Mouse (Mus musculus) kidney, postnatal 14 days (tissue): ENCODE measurements around the gene Gm49721.
"Not testable (repeated sequence)": the region's sequence is repeated elsewhere in the genome, so short reads cannot be mapped to it uniquely, and the experiment has no call there.

Experiments used
- DNase-seq: peaks from one replicate; pipeline ENCODE4 v3.0.0; 2022; ENCODE audit warnings: mixed read lengths

Gm49721 gene

DNA sequence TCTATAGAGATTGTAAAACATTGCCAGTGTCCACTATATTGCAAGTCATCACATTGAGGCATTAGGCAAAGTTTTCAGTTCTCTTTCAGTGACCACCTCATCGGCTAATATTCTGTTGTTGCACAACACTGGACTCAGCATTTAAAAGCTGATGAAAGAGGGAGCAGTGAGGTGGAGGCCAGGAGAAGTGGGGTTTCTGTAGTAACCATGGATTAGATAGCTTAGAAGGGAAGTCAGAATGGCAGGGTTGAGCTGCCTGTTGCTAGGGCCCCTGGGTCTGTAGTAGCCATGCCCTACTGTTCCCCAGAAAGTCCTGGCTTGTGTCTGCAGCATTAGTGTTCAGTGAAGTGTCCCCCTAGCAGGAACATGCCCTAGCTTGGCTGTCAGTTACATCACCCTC, 7.4 kb downstream of the Gm49721 start:
- DNase-seq: not testable (repeated sequence)

DNA sequence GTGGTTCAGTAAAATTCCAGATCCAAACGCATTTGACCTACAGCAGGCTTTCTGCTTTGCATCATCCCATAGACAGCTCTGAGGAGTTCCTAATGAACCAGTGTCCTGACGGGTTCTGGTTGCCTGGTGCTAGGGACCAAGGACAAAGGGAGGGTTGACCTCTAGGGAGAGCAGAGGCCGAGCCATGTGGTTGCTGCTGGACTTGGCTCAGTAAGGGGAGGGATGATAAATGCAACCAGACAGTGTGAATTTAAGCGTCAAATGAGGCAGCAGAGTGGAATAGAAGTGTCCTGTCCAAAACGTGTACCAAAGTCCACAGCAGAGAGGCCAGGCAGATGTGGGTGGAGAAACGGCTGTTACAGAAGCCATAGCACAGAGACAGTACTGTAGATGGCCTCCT, 16.8 kb downstream of the Gm49721 start:
- not testable (repeated sequence) for DNase-seq

DNA sequence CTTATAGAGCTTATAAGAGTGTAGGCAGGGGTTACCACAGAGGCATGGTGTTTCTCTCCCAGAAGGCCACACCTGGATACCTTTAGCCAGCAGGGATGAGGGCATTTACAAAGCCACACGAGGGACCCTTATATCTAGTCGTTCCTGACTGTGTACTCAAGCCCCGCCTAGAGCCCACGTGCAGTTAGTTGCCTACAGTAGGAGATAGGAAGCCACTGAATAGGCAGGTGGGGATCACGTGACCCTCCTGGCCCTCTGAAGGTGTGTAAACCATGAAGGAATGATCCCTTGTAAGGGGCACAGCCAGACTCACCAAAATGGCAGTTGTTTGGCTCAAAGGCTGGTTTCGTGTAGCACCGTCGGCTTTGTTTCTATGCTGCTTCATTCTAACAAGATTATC, 18.1 kb downstream of the Gm49721 start:
- not testable (repeated sequence) for DNase-seq

DNA sequence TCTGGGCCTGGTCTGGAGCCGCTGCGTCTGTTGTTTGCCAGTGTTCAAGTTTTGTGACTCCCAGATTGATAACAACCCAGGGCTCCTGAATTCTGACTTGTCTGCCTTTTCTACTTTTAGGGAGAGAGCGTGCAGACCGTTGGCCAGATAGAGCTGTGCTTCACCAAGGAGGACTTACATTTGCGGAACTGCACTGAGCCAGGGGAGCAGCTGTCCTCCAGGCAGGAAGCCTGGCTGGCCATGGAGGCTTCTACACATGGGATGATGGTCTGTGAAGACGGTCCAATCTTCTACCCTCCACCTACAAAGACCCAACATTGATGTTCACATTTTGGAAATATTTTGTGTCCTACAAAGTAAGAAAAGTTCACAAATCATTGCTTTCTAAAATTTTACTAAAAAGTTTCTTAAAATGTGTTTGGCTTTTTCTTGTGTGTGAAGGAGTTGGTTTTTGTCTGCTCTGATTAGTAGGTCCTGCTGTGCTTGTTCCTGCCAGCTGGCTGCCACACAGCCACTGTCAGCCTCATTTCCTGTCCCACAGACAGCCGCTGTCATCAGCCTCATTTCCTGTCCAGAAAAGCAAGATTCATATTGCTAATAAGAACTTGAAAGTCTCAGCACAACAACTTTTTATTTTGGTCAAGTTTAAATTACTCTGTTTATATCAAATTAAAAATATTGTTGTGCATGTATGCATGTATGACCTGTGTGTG, 19.2 kb downstream of the Gm49721 start:
- not testable (repeated sequence) for DNase-seq

DNA sequence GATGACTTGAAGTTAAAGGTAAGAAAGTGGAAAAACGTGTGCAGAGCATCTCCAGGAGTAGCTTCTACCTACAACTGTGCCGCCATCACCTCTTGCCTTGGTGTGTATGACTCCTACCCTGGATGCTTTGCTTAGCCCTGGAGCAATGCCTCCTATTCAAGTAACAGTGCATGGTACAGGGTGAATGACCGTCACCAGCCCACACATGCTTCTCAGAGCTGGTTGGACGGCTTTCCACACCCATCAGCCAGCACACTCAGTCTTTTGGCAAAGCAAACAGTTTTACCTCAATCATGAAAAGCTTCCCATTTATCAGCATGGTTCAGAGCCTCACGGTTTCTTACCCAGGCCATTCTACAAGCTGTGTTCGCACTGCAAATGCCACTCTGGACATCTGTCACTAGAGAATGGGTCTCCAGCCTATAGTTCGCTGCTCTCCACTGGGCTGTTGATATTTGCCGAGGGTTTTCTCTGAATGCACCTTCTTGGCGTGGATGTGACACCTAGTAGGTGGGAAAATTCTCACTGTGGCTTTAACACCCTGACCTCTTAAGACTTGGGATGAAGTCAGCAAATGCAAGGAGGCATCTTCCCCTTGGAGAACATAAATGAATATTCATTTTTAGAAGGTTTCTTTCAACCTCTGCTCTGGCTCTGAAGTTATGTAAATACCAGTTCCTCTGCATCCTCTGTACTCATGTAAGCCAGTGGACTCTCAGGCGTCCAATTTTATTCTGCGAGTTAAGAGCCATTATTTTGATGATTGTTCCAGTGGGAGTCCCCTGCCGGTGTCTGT, 23.3 kb downstream of the Gm49721 start:
- not testable (repeated sequence) for DNase-seq

DNA sequence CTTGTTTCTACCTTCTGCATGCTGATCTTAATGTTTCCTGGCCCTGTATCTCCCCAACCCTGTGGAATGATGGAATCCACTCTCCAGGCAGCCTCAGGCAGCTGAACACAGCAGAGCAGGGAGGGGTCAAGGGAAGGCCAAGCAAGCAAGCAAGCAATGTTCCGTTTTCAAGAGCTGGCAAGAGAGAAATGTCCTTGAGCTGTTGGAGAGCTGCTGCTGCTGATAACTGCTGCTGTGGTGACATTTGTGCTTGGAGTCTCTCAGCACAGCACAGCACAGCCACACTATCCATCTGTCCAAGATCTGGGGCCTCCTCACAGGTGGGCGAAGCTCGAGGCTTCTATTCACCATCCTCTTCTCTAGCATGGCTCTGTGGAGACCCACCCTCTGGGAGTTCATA, 24.7 kb downstream of the Gm49721 start:
- DNase-seq: not testable (repeated sequence)

DNA sequence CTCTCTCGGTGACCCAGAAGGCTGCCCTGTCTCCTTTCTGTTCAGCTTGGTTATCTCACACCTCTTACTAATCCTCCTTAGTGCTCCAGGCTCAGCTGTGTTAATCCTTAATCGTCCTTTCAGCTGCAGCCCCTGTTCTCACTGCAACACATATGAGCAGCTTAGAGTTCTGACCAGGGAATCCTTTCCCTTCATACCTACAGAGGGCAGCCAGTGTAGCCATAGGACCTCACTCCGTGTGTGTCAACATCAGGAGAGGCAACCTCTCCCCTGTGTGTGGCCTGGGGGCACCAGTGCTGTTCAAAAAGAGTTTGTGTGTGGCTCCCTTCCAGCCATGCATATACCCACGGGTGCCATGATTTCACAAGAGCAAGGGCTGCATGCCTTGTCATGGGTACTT, 26.9 kb downstream of the Gm49721 start:
- not testable (repeated sequence) for DNase-seq

DNA sequence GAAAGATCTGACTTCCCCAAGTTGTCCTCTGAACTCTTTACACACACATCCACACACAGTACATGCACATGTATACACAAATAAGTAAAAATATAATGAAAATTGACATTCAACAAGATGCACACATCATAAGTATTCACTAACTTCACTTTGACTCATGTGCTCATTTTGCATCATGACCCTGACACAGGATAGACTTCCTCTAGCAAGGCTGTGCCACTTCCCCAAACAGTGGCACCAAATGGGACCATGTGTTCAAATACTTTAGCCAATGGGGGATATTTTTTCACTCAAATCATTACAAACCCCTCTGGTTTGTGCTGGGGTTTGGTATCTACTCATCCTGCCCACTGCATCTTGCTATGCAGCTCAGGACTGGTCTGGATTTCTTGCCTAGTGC, 30.2 kb downstream of the Gm49721 start:
- DNase-seq: not testable (repeated sequence)

DNA sequence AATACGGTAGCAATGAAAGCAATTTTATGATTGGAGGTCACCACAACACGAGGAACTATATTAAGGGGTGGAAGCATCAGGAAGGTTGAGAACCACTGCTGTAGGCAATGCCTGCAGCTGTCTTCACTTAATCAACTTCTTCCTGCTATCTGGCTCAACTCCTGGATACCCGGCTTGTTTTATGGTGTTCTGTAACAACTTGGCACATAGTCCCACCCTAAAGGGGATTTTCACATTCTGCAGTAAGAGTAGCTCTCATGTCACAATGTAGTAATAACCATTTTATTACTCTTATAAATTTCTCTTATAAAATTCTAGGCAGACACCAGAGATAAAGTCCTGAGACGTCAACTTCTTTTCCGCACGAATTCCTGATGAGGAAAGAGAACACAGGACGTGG, 30.7 kb downstream of the Gm49721 start:
- DNase-seq: not testable (repeated sequence)

DNA sequence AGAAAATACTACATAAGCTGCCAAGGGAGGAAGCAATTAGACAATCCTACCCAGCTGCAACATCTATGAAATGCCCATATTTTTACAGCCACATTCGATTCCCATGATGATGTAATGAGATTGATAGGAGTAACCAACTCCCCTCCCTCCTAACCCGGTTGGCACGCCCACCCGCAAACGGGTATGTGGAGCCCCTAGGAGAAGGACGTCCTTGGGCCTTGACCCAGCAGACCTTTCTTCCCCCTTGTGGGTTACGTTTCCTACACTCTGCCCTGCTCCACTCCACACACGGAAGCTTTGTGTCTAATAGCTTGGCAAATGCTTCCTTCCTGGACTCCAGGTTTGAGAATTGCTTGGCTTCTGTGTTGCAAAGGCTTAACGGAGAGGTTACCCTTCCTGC, 31.2 kb downstream of the Gm49721 start:
- not testable (repeated sequence) for DNase-seq

DNA sequence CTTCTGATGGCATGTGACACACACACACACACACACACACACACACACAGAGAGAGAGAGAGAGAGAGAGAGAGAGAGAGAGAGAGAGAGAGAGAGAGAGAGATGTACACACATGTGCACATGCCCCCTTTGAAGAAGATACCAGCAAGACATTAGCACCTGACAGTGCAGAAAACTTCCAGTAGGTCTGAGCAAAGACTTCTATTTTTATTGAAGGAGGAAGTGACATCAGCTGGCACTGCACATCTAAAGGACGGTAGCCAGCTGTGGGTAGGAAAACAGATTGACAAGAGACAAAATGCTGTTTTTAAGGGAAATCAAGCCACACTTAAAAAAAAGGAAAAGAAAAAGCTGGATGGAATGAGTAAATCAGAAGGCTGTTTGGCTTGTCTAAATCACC, 35.5 kb downstream of the Gm49721 start:
- DNase-seq: not testable (repeated sequence)

DNA sequence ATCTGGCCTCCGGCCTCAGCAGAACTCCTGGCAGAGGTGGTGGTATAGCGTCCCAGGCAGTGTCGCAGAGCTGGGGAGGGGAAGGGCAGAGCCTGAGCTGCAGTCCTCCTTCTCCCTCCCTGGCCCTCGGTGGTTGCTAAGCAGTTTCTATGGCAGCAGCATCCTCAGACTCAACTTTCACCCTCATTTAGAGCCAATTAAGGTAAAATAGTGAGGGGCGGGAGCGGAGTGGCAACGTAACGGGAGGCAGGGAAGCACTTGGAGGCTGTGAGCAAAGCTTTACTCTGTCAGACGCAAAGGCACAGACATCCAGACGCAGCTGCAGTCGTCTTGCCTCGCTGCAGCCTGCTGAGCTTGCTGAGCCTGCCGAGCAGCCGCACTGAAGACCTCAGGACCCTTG, 46.6 kb downstream of the Gm49721 start, which contains the start of gene Gm1604a:
Gene Gm1604a (plus strand): TSS at position 312 of the 400 bp plus-strand sequence.
- not testable (repeated sequence) for DNase-seq

DNA sequence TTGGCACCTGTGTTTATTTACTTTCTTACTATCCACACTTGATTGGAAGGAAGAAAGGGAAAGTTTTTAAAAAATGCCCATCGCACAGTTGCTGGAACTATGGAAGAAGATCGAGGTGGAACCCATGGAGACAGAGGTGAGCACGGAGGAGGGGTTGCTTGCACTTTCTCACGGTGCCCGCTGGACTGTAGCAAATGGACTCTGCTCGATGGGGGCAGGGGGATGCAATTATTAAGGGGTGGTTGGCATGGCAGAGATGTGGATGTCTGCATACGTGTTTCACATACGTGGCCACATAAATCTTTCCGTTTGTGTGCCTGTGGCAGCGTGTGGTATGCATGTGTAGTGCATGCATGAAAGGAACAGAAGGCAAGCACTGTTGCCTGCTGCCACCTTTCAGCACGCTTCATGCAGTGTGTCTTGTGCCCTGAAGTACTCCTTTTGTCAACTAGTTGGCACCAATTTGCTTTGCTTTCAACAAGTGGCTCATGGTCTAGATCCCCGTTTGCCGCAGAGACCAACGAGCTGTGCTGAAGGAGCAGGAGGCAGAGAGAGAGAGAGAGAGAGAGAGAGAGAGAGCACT, 47.2 kb downstream of the Gm49721 start:
- DNase-seq: not testable (repeated sequence)

DNA sequence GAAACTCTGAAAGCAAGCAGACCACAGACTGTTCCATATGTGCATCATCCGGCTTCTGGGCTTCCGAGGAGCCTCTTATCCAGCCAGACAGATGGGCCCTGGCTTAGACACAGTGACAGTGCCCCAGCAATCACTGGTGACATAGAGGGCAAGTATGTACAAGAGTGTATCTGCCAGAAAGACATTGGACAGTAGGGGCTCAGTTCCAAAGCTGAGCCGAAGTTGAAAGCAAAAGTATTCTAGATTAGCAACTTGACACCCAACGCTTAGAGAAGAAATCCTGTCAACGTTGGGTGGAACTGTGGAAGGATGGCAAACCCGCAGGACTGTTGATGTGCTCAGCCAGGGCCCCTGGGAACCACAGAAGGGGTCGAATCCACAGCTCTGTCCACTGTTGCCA, 51.5 kb downstream of the Gm49721 start:
- peak; percentile 5 for DNase-seq

DNA sequence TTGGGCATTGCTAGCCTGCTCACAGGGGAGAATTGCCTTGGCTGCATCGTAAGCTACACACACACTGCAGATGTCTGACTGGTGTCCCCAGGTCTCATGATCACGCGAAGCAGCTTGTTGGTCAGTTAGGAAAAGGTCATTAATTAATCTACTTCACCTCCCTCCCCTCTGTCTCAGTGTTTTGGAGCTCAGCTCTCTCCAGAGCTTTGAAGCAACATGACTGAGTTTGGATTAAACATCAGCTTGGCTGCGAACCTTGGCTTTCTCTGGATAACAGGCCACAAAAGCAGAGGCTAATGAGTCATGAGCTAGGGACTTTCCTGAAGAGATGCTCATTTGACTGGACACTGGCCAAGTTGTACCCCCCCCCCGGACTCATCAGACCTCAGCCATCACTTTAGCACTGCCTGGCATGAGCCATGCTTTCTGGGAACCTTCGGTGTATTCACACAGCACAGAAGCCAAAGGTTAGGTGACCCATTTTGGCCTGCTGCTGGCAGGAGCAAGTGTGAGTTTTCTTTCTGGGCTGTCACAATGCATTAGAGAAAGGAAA, 52.0 kb downstream of the Gm49721 start:
- peak; percentile 20 for DNase-seq

DNA sequence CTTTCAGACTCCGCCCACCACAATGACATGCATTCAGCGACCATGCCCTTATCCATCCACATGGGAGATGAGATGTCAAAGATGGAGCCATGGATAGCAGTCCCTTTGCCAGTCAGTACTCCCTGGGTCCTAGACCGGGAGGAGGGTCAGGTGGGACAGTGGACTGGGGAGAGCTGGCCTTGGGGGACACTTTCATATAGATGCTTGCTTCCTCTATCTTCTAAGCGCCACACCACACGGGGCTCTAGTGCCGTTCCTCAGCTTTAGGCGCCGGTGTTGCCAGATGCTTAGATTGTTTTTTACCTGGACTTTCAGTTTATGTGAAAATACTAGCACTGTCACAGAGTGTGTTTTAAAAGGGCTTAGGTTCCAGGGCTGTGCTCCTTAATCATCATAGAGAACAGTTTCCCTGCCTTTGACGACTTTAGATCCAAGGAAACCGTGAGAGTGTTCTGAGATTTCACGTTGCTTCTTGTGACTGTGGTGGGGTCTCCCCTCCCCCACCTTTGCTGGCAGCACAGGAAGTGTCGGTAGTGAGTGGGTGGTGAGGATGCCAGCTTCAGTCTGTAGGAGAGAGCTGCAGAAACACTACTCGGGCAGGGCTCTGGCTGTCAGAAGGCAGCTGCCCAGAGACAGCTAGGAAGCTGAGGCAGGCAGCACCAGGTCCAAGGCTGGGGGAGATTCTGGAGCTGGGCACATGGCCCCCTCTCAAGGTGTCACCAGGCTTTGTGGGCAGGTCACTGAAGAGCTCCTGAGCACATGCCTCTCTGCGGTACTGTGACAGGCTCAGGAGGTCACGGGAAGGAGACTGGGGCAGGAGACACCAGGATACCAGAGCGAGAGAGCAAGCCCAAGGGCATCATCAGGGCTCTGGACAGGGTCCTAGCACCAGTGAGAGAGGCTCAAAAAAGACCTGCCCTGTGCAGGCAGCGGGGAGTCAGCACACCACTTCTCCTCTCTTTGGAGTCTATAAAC, 54.8 kb downstream of the Gm49721 start:
- not testable (repeated sequence) for DNase-seq

DNA sequence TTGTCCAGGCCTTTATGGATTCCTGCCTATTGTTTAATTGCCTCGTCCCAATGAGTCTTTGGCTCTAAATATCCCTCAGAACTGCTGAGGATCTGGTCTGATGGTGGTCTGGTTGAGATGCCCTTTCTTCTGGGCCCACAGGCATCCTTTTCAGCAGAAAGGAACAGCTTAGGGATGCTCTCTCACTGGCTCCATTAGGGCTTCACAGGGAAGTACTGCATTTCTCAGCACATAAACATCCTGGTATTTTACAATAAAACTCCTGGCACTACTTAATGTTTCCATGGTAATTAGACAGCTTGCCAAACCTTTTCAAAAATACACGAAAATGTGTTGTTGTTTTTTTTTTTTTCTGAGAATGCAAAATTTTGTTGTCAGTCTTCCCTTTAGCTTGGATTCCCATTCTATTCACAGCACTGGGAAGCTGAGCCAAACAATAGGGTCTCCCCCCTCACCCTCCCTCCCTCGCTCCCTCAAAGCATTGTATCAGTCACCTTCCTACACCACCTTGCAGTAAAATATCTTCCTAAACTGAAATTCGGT, 90.4 kb downstream of the Gm49721 start:
- not testable (repeated sequence) for DNase-seq

DNA sequence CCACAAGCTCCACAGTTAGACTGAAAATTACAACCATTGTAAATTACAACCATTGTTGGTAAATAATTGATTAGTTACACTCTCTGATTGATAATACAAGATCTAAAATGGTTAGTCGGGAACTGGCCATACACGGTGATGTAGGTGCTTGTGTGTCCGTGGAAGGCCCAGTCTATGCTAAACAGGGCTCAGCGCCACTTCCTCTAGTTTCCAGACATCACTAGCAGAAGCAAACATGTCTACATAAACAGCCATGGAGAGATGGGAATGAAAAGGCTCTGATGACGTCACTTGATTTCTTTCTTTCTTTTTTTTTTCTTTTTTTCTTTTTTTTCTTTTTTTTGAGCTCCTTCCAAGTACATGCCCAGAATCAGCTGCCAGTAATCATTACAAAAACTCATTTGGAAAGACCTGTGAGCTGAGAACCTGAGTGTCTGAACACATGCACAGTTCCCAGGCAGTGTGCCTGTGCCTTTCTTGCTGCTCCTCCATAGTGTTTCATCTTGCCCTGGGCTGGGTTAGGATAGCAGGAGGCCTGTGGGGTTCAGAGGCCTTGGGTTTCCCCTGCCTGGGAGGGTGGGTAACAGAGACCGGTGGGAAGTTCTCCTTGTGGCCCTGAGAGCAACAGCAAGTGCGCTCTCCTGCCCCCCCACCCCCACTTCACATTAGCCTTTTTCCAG, 91.0 kb downstream of the Gm49721 start:
- not testable (repeated sequence) for DNase-seq

DNA sequence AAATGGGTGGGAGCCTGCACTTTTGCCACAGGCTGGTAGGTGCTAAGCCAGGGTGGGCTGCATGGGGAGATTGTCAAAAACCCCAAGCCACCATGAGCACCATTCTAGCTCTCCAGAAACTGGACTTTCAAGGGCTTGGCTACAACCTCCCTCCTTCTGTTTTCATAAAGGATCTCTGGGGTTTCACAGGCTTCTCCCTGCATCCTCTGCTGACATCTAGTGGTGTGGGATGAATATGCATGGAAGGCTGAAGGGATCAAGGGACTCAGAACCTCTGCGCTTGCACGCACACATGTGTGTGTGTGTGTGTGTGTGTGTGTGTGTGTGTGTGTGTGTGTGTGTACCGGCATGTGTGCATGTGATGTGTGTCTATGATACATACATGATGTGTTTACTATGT, 95.8 kb downstream of the Gm49721 start:
- peak; percentile 49 for DNase-seq

DNA sequence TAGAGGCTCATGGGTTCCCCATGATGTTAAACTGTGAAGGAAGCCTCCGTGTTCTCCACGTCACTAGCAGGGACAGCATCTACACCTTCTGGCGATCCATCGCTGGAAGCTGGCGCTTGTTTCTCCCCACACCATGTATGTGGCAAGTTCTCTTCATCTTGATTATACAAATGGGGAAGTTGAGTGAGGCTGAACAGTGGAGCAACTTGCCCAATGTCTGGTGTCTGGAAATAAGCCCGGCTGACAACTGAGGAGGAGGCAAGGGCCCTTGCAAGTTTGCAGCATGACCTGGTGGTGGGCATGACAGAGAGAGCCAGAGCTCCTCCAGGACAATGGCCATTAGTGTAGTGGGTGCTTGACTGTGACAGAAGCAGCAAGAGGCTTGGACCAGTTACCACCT, 96.8 kb downstream of the Gm49721 start:
- not testable (repeated sequence) for DNase-seq

DNA sequence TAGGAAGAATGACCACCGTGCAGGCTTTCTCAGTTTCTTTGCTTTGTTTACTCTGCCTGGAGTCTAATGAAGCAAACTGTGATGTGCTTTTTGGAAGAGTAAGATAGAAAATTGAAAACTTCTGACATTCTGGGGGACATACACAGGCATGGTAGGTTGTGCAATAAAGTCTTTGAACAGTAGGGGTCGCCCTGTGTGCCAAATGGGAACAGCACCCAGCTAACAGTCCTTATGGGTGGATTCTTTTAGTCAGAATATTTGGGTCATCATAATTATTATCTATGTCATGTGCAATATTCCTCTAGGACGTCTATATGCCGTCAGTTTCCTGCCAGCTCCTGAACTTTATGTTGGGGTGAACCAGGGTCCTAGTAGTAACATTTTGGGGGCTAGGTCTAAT, 100.9 kb downstream of the Gm49721 start:
- DNase-seq: peak; percentile 63
